Mouse (Mus musculus): ENCODE results near the gene Sptlc3.

GRCm38 (mm10) chr2:139493836-139494235, at the start of gene Sptlc3:
- no peak for TF ChIP-seq CTCF (IDR thresholded peaks at IDR 0.05 in 2 of 3, conservative IDR thresholded peaks at IDR 0.05 in 1 of 3; ENCODE audit: control insufficient read depth in 1 of 3, insufficient read depth in 1 of 3, low read depth in 2 of 3, low read length in 3 of 3, poor library complexity in 1 of 3, severe bottlenecking in 1 of 3)
- TF ChIP-seq TAL1 (IDR thresholded peaks at IDR 0.05; ENCODE audit: low read length): no peak
- TF ChIP-seq USF1 (IDR thresholded peaks at IDR 0.05; ENCODE audit: low read depth, low read length): no peak
- TF ChIP-seq POLR2AphosphoS2 (IDR thresholded peaks at IDR 0.05; ENCODE audit: low read length): no peak
- TF ChIP-seq E2F4 (IDR thresholded peaks at IDR 0.05; ENCODE audit: borderline replicate concordance, low read depth, low read length): no peak
- no peak for TF ChIP-seq ZKSCAN1 (IDR thresholded peaks at IDR 0.05; ENCODE audit: low read depth, low read length)
- TF ChIP-seq GABPA (IDR thresholded peaks at IDR 0.05; ENCODE audit: low read depth, low read length): no peak
- no peak for TF ChIP-seq POLR2A (IDR thresholded peaks at IDR 0.05; ENCODE audit: control insufficient read depth in 1 of 2, insufficient read depth in 1 of 2, low read depth in 1 of 2, low read length in 2 of 2, poor library complexity in 1 of 2)
- no peak for TF ChIP-seq MEF2A (IDR thresholded peaks at IDR 0.05; ENCODE audit: extremely low read depth, insufficient replicate concordance, low read depth, low read length, poor library complexity, severe bottlenecking)
- no peak for TF ChIP-seq ZC3H11A (IDR thresholded peaks at IDR 0.05; ENCODE audit: low read depth, low read length)
- TF ChIP-seq USF2 (IDR thresholded peaks at IDR 0.05; ENCODE audit: borderline replicate concordance in 1 of 2, insufficient read depth in 1 of 2, low read depth in 1 of 2, low read length in 2 of 2): no peak
- TF ChIP-seq GATA1 (IDR thresholded peaks at IDR 0.05; ENCODE audit: low read depth, low read length): no peak
- no peak for TF ChIP-seq MXI1 (IDR thresholded peaks at IDR 0.05; ENCODE audit: low read depth, low read length)
- TF ChIP-seq ZNF384 (IDR thresholded peaks at IDR 0.05; ENCODE audit: low read depth, low read length): no peak

Data from MEL (cell line).